Mouse (Mus musculus) brain, embryonic 14.5 days (tissue): ENCODE data around the gene Elp4.

Experiments
- CTCF ChIP-seq: fragments of 200-500 bp; IDR thresholded peaks from 2 replicates; pipeline ENCODE4 v1.5.1; 2012; ENCODE audit warnings: inconsistent platforms, mild to moderate bottlenecking, moderate library complexity, borderline replicate concordance; ENCODE audit not compliant: insufficient read depth, insufficient read length; ENCODE audit errors: extremely low read depth
- POLR2A ChIP-seq: fragments of 200-500 bp; IDR thresholded peaks from 2 replicates; pipeline ENCODE4 v1.6.1; 2012; ENCODE audit warnings: mild to moderate bottlenecking, inconsistent platforms, borderline replicate concordance; ENCODE audit not compliant: poor library complexity, insufficient read depth, insufficient read length, severe bottlenecking; ENCODE audit errors: extremely low read depth

- no peak for TF ChIP-seq POLR2A
- no peak for TF ChIP-seq CTCF
Measured at GRCm38 (mm10) chr2:105746896-105747295, 157.5 kb downstream of the Elp4 start.
